Mouse (Mus musculus) embryonic facial prominence, embryonic 13.5 days (tissue): ENCODE results near the gene Sel1l. TPM values are rescaled to one million over a fixed set of nuclear protein-coding genes. Genes with fewer than 3 reads are reported as not detected.
"Not testable (repeated sequence)": the region's sequence is repeated elsewhere in the genome, so short reads cannot be mapped to it uniquely, and the experiment has no call there.

ENCODE experiments used
- ATAC-seq: fragments of 200-750 bp; cut with Nextera tagmentation; 2 replicates; pipeline ENCODE4 v1.8.0; 2017; ENCODE audit warnings: low read depth; ENCODE audit not compliant: insufficient number of reproducible peaks, insufficient read depth, low FRiP score, low TSS enrichment
- H3K27ac ChIP-seq: fragments of 300-500 bp; sonication (generic); 2 replicates; pipeline ENCODE4 v1.5.1; 2015; ENCODE audit warnings: moderate library complexity, mild to moderate bottlenecking, inconsistent platforms
- H3K27me3 ChIP-seq: fragments of 300-500 bp; sonication (generic); 2 replicates; pipeline ENCODE4 v1.6.1; 2015; ENCODE audit warnings: mild to moderate bottlenecking, inconsistent platforms
- H3K36me3 ChIP-seq: fragments of 300-500 bp; sonication (generic); 2 replicates; pipeline ENCODE4 v1.6.1; 2015; ENCODE audit warnings: mild to moderate bottlenecking, inconsistent platforms
- H3K4me1 ChIP-seq: fragments of 300-500 bp; sonication (generic); 2 replicates; pipeline ENCODE4 v1.6.1; 2015; ENCODE audit warnings: inconsistent platforms
- H3K4me2 ChIP-seq: fragments of 300-500 bp; sonication (generic); 2 replicates; pipeline ENCODE4 v1.6.1; 2015; ENCODE audit warnings: moderate library complexity, mild to moderate bottlenecking, inconsistent platforms
- H3K4me3 ChIP-seq: fragments of 300-500 bp; sonication (generic); 2 replicates; pipeline ENCODE4 v1.5.1; 2015; ENCODE audit warnings: mild to moderate bottlenecking, inconsistent platforms
- H3K9ac ChIP-seq: fragments of 300-500 bp; sonication (generic); 2 replicates; pipeline ENCODE4 v1.6.1; 2015; ENCODE audit warnings: mild to moderate bottlenecking, inconsistent platforms
- H3K9me3 ChIP-seq: fragments of 300-500 bp; sonication (generic); 2 replicates; pipeline ENCODE4 v1.6.1; 2016; ENCODE audit warnings: inconsistent platforms
- WGBS: fragments of 180-500 bp; shearing (Covaris S2); methylation state at CpG from one replicate; pipeline ENCODE4 v1.1.7; 2015; ENCODE audit warnings: mixed read lengths; 5-methylcytosine and 5-hydroxymethylcytosine counted together
- polyA plus RNA-seq: library from polyadenylated mRNA; unstranded; fragments of >200 nt; fragmentation: Nextera tagmentation; extraction: Ambion mirVana; gene quantifications from 2 replicates; pipeline ENCODE4 v1.2.1, GENCODE M21; 2015

Gene Sel1l
- polyA plus RNA-seq, 1 experiment from 2014 or later, result 89.7 TPM

GRCm38 (mm10) chr12:91796774-91797173 lies 52.2 kb downstream of the Sel1l start:
- H3K36me3 ChIP-seq, result no peaks in the 10 kb centered on the region
- WGBS, result 84% methylated on average over 4 of the region's 4 CpGs

GRCm38 (mm10) chr12:91793266-91793665 lies 55.7 kb downstream of the Sel1l start:
- Histone ChIP-seq H3K36me3 (no peaks in the 10 kb centered on the region), H3K27me3 (no peaks in the 10 kb centered on the region), H3K27ac (no peak overlapping the region), H3K4me3 (no peak overlapping the region), H3K4me2 (no peak overlapping the region), H3K4me1 (no peaks in the 10 kb centered on the region), H3K9me3 (no peaks in the 10 kb centered on the region), H3K9ac (no peak overlapping the region)
- WGBS, result 76% methylated on average over 8 of the region's 8 CpGs
- no peak for ATAC-seq

More at GRCm38 (mm10) chr12:91796774-91797173, 52.2 kb downstream of the Sel1l start:
- Histone ChIP-seq H3K9ac (no peak overlapping the region), H3K4me1 (no peaks in the 10 kb centered on the region), H3K27me3 (no peaks in the 10 kb centered on the region), H3K4me2 (no peak overlapping the region), H3K27ac (no peak overlapping the region), H3K9me3 (no peaks in the 10 kb centered on the region), H3K4me3 (no peak overlapping the region)
- no peak for ATAC-seq

- no peaks in the 10 kb centered on the region for H3K4me1 ChIP-seq
- ATAC-seq, result no peak
- no peak overlapping the region for H3K4me2 ChIP-seq
- H3K4me3 ChIP-seq, result no peak overlapping the region
- no peak overlapping the region for H3K9ac ChIP-seq
- WGBS, result 67% methylated on average over 4 of the region's 4 CpGs
- H3K27ac ChIP-seq, result no peak overlapping the region
- H3K36me3 ChIP-seq, result no peaks in the 10 kb centered on the region
- H3K27me3 ChIP-seq, result no peaks in the 10 kb centered on the region
- no peaks in the 10 kb centered on the region for H3K9me3 ChIP-seq
Measured at GRCm38 (mm10) chr12:91791822-91792221, 57.1 kb downstream of the Sel1l start.

- no peaks in the 10 kb centered on the region for H3K27me3 ChIP-seq
- H3K4me1 ChIP-seq, result peaks cover 9% of the 10 kb centered on the region
- H3K36me3 ChIP-seq, result no peaks in the 10 kb centered on the region
- ATAC-seq, result no peak
- no peaks in the 10 kb centered on the region for H3K9me3 ChIP-seq
- no peak overlapping the region for H3K9ac ChIP-seq
- no peak overlapping the region for H3K4me2 ChIP-seq
- H3K27ac ChIP-seq, result no peak overlapping the region
- no peak overlapping the region for H3K4me3 ChIP-seq
- WGBS, result 52% methylated on average over 6 of the region's 6 CpGs
Measured at GRCm38 (mm10) chr12:91789801-91790200, 59.2 kb downstream of the Sel1l start.

DNA sequence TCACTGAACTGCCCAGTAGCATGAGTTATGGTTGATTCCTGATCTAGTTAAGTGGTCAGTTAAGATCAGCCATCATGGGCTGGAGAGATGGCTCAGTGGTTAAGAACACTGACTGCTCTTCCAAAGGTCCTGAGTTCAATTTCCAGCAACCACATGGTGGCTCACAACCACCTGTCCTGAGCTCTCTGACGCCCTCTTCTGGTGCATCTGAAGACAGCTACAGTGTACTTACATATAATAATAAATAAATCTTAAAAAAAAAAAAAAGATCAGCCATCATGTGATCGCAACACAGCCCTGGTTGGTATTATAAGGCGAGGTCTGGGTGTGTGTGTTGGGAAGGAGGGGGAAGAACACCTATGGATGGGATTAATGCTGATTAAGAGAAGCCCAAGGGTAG lies 60.5 kb downstream of the Sel1l start:
- H3K4me2 ChIP-seq, H3K27ac ChIP-seq, H3K36me3 ChIP-seq, H3K9me3 ChIP-seq, ATAC-seq, H3K4me3 ChIP-seq, H3K4me1 ChIP-seq, H3K9ac ChIP-seq, H3K27me3 ChIP-seq: not testable (repeated sequence)
- 63% methylated on average over 3 of the region's 3 CpGs for WGBS

GRCm38 (mm10) chr12:91787959-91788437 lies 61.0 kb downstream of the Sel1l start, which contains the start of gene Ston2:
Ston2 (minus strand) TSS chr12:91788387.
- no peaks in the 10 kb centered on the region for H3K27me3 ChIP-seq
- H3K27ac ChIP-seq, result no peak within 1 kb of the TSS
- H3K9ac ChIP-seq, result no peak within 1 kb of the TSS
- no peak within 1 kb of the TSS for H3K4me3 ChIP-seq
- no peak within 1 kb of the TSS for H3K4me2 ChIP-seq
- WGBS, result 81% methylated on average over 9 of the region's 9 CpGs
- H3K9me3 ChIP-seq, result no peaks in the 10 kb centered on the region
- no peaks in the 10 kb centered on the region for H3K36me3 ChIP-seq
- ATAC-seq, result no peak
- peaks cover 9% of the 10 kb centered on the region for H3K4me1 ChIP-seq

GRCm38 (mm10) chr12:91786355-91786754 lies 62.6 kb downstream of the Sel1l start:
- Histone ChIP-seq H3K27me3 (no peaks in the 10 kb centered on the region), H3K9me3 (no peaks in the 10 kb centered on the region), H3K27ac (no peak overlapping the region), H3K9ac (no peak overlapping the region), H3K4me2 (no peak overlapping the region), H3K4me1 (peaks cover 9% of the 10 kb centered on the region), H3K4me3 (no peak overlapping the region), H3K36me3 (no peaks in the 10 kb centered on the region)
- 28% methylated on average over 10 of the region's 10 CpGs for WGBS
- ATAC-seq, result no peak

GRCm38 (mm10) chr12:91781432-91781831 lies 67.5 kb downstream of the Sel1l start:
- no peak overlapping the region for H3K4me3 ChIP-seq
- H3K9me3 ChIP-seq, result no peaks in the 10 kb centered on the region
- H3K27me3 ChIP-seq, result peaks cover 36% of the 10 kb centered on the region
- no peak for ATAC-seq
- no peak overlapping the region for H3K4me2 ChIP-seq
- no peak overlapping the region for H3K27ac ChIP-seq
- no peak overlapping the region for H3K9ac ChIP-seq
- peaks cover 14% of the 10 kb centered on the region for H3K4me1 ChIP-seq
- H3K36me3 ChIP-seq, result no peaks in the 10 kb centered on the region
- 87% methylated on average over 5 of the region's 5 CpGs for WGBS

GRCm38 (mm10) chr12:91780531-91780930 lies 68.4 kb downstream of the Sel1l start:
- H3K4me1 ChIP-seq, result peaks cover 7% of the 10 kb centered on the region; the same call in 1 of the 2 replicates
- no peak overlapping the region for H3K4me2 ChIP-seq
- peaks cover 37% of the 10 kb centered on the region for H3K27me3 ChIP-seq
- H3K36me3 ChIP-seq, result no peaks in the 10 kb centered on the region
- H3K27ac ChIP-seq, result no peak overlapping the region
- no peak overlapping the region for H3K9ac ChIP-seq
- no peaks in the 10 kb centered on the region for H3K9me3 ChIP-seq
- 76% methylated on average over 3 of the region's 3 CpGs for WGBS
- no peak for ATAC-seq
- no peak overlapping the region for H3K4me3 ChIP-seq

- H3K9me3 ChIP-seq, result no peaks in the 10 kb centered on the region
- H3K4me1 ChIP-seq, result peaks cover 7% of the 10 kb centered on the region; the same call in 1 of the 2 replicates
- no peak overlapping the region for H3K27ac ChIP-seq
- H3K27me3 ChIP-seq, result peaks cover 37% of the 10 kb centered on the region
- peak; percentile 90 for ATAC-seq
- H3K36me3 ChIP-seq, result no peaks in the 10 kb centered on the region
- peak overlapping the region; percentile 96 for H3K4me2 ChIP-seq
- 2% methylated on average over 35 of the region's 35 CpGs for WGBS
- H3K9ac ChIP-seq, result peak overlapping the region; percentile 71
- H3K4me3 ChIP-seq, result peak overlapping the region; percentile 70
Measured at GRCm38 (mm10) chr12:91779004-91779365, 70.0 kb downstream of the Sel1l start.

- Histone ChIP-seq H3K4me1 (peaks cover 7% of the 10 kb centered on the region; the same call in 1 of the 2 replicates), H3K27ac (no peak overlapping the region), H3K9ac (peak overlapping the region; percentile 71), H3K27me3 (peaks cover 37% of the 10 kb centered on the region), H3K4me3 (peak overlapping the region; percentile 70), H3K36me3 (no peaks in the 10 kb centered on the region), H3K9me3 (no peaks in the 10 kb centered on the region), H3K4me2 (peak overlapping the region; percentile 96)
- peak; percentile 56 for ATAC-seq
- WGBS, result under 1% methylated on average over 50 of the region's 51 CpGs
Measured at GRCm38 (mm10) chr12:91778211-91779003, 70.5 kb downstream of the Sel1l start.

GRCm38 (mm10) chr12:91776342-91776741 lies 72.6 kb downstream of the Sel1l start:
- Histone ChIP-seq H3K27me3 (peaks cover 37% of the 10 kb centered on the region), H3K9ac (no peak overlapping the region), H3K9me3 (no peaks in the 10 kb centered on the region), H3K36me3 (no peaks in the 10 kb centered on the region), H3K27ac (no peak overlapping the region), H3K4me3 (no peak overlapping the region), H3K4me1 (peaks cover 7% of the 10 kb centered on the region; the same call in 1 of the 2 replicates), H3K4me2 (no peak overlapping the region)
- WGBS, result 85% methylated on average over 5 of the region's 5 CpGs
- ATAC-seq, result no peak
